Mouse (Mus musculus): ENCODE results near the gene Gramd4. TPM values are rescaled to one million over a fixed set of nuclear protein-coding genes. Genes with fewer than 3 reads are reported as not detected.

Gene Gramd4
- polyA plus RNA-seq, 1 experiment from 2014 or later = 32.5 TPM

DNA sequence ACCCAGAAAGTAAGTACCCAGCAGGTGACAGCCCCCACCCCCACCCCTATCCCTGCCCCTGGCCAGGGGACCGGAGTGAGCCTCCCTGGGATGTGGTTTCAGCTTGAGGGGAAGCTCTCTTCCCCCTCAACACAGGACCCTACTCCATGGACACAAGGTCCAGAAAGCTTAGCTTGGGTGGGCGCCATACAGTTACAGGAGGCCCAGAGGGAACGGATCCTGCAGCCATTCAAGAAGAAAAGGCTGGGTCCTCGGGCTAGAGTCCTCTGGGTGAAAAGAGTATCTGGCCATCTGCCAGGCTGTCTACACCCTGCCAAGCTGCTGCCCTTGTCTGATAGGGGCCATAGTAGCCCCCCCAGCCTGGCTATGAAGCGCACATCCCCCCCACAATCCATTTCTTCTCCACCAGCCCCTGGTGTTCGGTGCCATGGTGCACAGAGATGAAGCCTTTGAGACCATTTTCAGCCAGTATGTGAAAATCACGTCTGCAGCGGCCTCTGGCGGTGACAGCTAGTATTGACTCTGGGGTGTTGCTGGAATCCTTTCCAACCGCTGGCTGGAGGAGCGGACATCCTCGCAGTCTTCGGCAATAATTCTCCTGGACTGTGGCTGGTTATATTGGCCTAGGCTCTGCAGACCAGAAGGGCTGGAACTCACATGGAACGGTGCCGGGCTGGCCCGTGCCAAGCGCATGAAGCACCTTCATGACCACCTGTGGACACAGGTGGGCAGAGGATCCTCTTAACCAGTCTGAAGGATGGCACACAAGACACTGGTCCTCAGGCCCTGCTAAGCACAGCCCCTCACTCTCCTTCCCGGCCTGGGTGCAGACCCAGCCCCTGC lies 77.7 kb downstream of the Gramd4 start:
- Histone ChIP-seq H3K27me3 (no peaks in the 10 kb centered on the region), H3K27ac (replicated peaks) (peak overlapping the region; percentile 69)

DNA sequence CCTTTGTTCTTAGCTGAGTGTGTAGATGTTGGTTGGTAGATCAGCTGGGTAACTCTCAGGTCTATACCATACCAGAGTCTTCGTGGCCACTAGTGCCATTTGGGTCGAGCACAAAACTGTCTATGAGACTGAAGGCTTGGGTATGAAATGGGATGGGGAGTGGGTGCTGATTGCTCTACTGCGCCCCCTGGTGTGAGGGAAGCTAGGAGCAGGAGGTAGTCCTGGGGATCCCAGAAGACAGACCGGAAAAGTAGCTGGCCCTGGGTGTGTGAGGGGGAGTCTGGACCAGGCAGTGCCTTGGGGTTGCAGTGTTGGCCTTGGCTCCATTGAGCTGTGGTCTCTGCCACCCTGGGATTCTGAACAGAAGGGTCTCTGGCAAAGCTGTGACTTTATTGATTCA lies 80.1 kb downstream of the Gramd4 start:
- H3K9ac ChIP-seq = no peak overlapping the region
- peaks cover 12% of the 10 kb centered on the region for H3K4me1 ChIP-seq (replicated peaks)
- no peak overlapping the region for H3K27ac ChIP-seq (replicated peaks)
- H3K4me3 ChIP-seq = no peak overlapping the region
- H3K36me3 ChIP-seq = peaks cover 69% of the 10 kb centered on the region
- no peaks in the 10 kb centered on the region for H3K9me3 ChIP-seq
- no peaks in the 10 kb centered on the region for H3K27me3 ChIP-seq
- H3K4me2 ChIP-seq = no peak overlapping the region
- 71% methylated on average over 4 of the region's 4 CpGs for WGBS
- ATAC-seq (ENCODE audit: low read depth) = no peak

More for the DNA sequence above, 77.7 kb downstream of the Gramd4 start:
- Histone ChIP-seq H3K9ac (peak overlapping the region; percentile 31; the same call in 1 of the 2 replicates), H3K4me1 (replicated peaks) (peaks cover 12% of the 10 kb centered on the region), H3K4me2 (no peak overlapping the region), H3K4me3 (no peak overlapping the region), H3K9me3 (no peaks in the 10 kb centered on the region), H3K36me3 (peaks cover 70% of the 10 kb centered on the region)
- 40% methylated on average over 18 of the region's 18 CpGs for WGBS
- peak; percentile 41 for ATAC-seq (ENCODE audit: low read depth)

DNA sequence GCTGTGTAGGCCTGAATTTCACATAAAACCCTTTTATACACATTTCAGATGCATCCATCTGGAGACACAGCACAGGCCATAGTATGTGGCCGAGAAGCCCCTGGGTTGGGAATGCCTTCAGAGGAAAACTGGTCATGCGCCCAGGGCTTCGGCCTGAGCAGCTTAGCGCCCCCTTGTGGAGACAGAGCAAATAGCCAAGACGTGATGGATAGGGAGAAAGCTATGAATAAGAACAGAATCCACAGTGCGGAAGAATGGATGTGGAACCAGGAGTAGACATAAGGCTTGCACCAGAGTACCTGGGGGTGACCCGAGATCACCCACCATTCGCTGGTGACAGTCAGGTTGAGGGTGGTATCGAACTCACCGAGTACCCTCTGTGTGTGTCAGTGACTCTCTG lies 82.8 kb downstream of the Gramd4 start:
- H3K4me1 ChIP-seq (replicated peaks) = peaks cover 3% of the 10 kb centered on the region
- peak; percentile 49; the same call in 1 of the 2 replicates for ATAC-seq (ENCODE audit: low read depth)
- H3K9me3 ChIP-seq = no peaks in the 10 kb centered on the region
- H3K36me3 ChIP-seq = peaks cover 71% of the 10 kb centered on the region
- H3K9ac ChIP-seq = 0 out of 2 replicates have a peak overlapping the region, but pooled peaks have one; percentile 31
- no peak overlapping the region for H3K4me3 ChIP-seq
- WGBS = 31% methylated on average over 10 of the region's 10 CpGs
- H3K27ac ChIP-seq (replicated peaks) = peak overlapping the region; percentile 64
- no peak overlapping the region for H3K4me2 ChIP-seq
- no peaks in the 10 kb centered on the region for H3K27me3 ChIP-seq

DNA sequence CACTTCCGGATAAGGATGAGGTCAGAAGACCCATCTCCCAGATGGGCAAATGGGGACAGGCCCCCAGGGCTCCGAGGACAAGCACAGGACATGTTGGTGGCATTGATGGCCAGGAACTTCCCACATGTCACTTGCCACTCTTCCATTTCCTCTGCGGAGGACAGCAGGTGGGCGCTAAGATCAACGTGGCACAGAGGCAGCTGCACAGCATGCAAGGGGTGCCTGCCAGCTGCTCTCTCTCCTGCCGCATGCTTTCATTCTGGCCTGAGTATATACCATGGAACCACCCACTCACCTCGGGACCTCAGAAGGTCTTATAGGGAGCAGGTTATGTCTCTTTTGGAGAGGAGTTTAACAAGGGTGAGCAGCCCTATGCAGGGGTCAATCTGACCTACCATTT lies 87.1 kb downstream of the Gramd4 start:
- H3K27me3 ChIP-seq = no peaks in the 10 kb centered on the region
- H3K4me3 ChIP-seq = no peak overlapping the region
- no peaks in the 10 kb centered on the region for H3K9me3 ChIP-seq
- H3K4me2 ChIP-seq = no peak overlapping the region
- H3K36me3 ChIP-seq = peaks cover 91% of the 10 kb centered on the region
- no peak for ATAC-seq (ENCODE audit: low read depth)
- no peak overlapping the region for H3K9ac ChIP-seq
- 77% methylated on average over 7 of the region's 7 CpGs for WGBS
- H3K4me1 ChIP-seq (replicated peaks) = no peaks in the 10 kb centered on the region; the same call in none of the 2 replicates
- no peak overlapping the region for H3K27ac ChIP-seq (replicated peaks)

DNA sequence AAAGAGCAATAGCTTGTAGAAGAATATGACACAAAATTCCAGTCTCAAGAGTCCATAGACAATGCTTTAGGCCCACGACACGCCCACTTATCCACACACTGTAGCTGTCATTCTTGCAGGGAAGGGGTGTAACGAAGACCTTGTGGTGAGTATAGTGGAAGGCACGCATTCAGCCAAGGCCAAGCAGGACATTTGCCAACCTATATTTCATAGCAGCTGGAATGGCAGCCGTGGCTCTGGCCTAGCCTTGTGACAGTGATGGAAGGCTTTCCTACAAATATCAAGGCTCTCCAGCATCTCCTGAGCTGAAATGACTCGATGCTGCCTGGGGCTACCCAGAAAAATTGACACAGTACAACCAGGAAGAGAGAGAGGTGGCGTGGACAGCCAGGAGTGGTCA lies 87.6 kb downstream of the Gramd4 start:
- peaks cover 90% of the 10 kb centered on the region for H3K36me3 ChIP-seq
- H3K9ac ChIP-seq = no peak overlapping the region
- H3K4me2 ChIP-seq = no peak overlapping the region
- no peak overlapping the region for H3K4me3 ChIP-seq
- no peak overlapping the region for H3K27ac ChIP-seq (replicated peaks)
- H3K4me1 ChIP-seq (replicated peaks) = no peaks in the 10 kb centered on the region; the same call in 1 of the 2 replicates
- H3K9me3 ChIP-seq = no peaks in the 10 kb centered on the region
- no peak for ATAC-seq (ENCODE audit: low read depth)
- WGBS = 84% methylated on average over 7 of the region's 7 CpGs
- no peaks in the 10 kb centered on the region for H3K27me3 ChIP-seq

DNA sequence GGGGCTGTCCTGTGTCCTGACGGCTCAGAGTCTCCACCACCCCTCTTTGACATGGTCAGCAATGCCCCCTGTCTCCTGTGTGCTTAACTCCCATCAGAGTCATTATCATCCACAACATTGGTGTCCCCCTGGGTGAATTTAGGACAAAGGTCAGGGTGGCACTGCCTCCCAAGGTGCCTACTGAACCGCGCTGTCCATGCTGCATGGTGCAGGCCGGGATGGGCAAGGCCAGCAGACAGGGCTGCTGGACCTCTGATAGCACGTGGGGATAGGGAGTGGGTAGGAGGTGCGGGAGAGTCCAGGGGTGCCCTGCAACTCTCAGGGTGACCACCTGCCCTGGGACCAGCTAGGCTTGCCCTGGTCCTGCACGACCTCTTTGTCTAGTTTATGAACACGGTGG lies 89.4 kb downstream of the Gramd4 start:
- Histone ChIP-seq H3K4me2 (no peak overlapping the region), H3K9ac (no peak overlapping the region), H3K4me3 (no peak overlapping the region), H3K27me3 (no peaks in the 10 kb centered on the region), H3K27ac (replicated peaks) (no peak overlapping the region), H3K9me3 (no peaks in the 10 kb centered on the region), H3K36me3 (peaks cover 87% of the 10 kb centered on the region), H3K4me1 (replicated peaks) (no peaks in the 10 kb centered on the region)
- no peak for ATAC-seq (ENCODE audit: low read depth)
- 87% methylated on average over 8 of the region's 8 CpGs for WGBS

DNA sequence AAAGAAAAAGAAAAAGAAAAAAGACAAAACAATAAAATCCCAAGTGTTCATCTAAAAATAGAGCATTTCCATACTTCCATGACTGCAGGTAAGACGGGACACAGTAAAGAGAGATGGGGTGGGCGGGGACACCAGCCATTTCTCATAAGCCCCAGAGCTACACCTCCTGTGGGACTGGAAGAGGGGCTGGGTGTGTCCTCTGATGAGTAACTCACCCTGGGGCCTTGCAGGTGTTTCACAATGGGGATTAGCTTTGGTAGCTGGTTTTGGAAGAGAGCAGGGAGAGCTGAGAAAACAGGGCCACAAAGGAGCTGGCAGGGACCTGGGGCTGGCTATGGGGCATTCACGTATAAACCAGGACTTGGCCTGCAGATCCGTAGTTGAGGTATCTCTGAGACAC lies 93.1 kb downstream of the Gramd4 start:
- H3K4me2 ChIP-seq = no peak overlapping the region
- H3K9me3 ChIP-seq = no peaks in the 10 kb centered on the region
- H3K9ac ChIP-seq = no peak overlapping the region
- H3K4me1 ChIP-seq (replicated peaks) = no peaks in the 10 kb centered on the region
- H3K36me3 ChIP-seq = peaks cover 72% of the 10 kb centered on the region
- WGBS = 90% methylated on average over 4 of the region's 4 CpGs
- H3K4me3 ChIP-seq = no peak overlapping the region
- no peaks in the 10 kb centered on the region for H3K27me3 ChIP-seq
- H3K27ac ChIP-seq (replicated peaks) = no peak overlapping the region
- ATAC-seq (ENCODE audit: low read depth) = no peak

DNA sequence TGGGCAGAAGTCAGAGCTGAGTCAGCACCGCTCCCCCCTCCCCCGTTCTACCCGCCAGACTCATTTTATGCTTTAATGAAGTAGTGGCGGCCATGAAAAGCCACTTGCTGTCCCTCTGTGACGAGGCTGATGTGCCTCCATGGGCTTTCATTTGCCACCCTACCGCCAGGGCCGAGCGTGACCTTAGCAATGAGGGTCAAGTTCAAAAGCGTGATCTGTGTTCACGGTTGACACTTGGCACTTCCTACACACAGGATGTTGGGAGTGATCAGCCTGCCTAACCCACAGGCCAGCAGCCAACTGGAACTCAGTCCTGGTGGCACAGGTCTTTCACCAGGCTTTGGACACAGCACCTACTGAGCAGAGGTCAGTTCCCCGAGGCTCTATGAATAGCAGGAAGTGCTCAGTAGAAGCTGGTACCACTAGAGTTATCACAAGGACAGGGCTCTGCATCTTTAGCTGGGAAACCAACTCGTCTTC lies 96.0 kb downstream of the Gramd4 start:
- Histone ChIP-seq H3K4me2 (no peak overlapping the region), H3K27ac (replicated peaks) (no peak overlapping the region), H3K9ac (no peak overlapping the region), H3K4me1 (replicated peaks) (no peaks in the 10 kb centered on the region), H3K9me3 (no peaks in the 10 kb centered on the region), H3K27me3 (no peaks in the 10 kb centered on the region), H3K4me3 (no peak overlapping the region), H3K36me3 (peaks cover 58% of the 10 kb centered on the region)
- ATAC-seq (ENCODE audit: low read depth) = no peak
- 70% methylated on average over 12 of the region's 12 CpGs for WGBS

DNA sequence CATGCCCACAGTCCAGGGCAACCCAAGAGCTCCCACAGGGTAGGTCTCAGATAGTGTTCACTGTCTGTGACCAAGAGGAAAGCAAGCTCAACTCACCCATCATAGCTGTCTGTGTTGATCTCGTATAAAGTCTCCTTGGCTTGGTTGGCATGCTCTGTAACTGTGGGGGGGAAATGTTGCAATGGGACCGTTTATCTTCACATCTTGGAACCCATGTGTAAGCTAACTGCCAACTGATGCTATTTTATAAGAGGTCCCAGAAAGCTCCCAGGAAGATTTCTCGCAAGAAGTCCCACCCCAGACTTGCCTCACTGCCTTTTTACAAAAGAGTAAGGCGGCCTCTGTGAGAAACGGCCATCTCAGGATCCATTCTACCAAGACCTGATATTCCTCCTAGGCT lies 99.0 kb downstream of the Gramd4 start:
- Histone ChIP-seq H3K4me3 (no peak overlapping the region), H3K4me2 (no peak overlapping the region), H3K36me3 (peaks cover 39% of the 10 kb centered on the region), H3K4me1 (replicated peaks) (no peaks in the 10 kb centered on the region), H3K27me3 (no peaks in the 10 kb centered on the region), H3K9me3 (no peaks in the 10 kb centered on the region), H3K9ac (no peak overlapping the region), H3K27ac (replicated peaks) (no peak overlapping the region)
- ATAC-seq (ENCODE audit: low read depth) = no peak
- WGBS = 79% methylated on average over 5 of the region's 5 CpGs

DNA sequence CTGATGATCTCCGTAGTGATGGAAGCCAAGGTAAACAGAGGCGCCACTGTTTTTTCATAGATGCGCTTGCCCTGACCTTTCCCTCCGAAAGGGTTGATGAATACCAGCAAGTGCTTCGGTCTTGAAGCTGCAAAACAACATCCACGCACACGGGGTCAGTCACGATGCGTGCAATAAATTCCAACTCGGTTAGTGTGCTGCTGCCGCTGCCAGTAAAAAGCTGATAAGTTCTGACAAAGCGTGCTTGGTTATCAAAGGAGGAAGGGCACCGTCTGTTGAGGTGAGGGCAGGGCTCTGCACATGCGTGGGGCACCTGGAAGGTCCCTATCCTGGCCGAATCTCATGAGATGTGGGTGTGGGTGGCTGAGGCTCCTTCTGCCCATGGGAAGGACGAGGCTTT lies 101.6 kb downstream of the Gramd4 start:
- Histone ChIP-seq H3K4me3 (no peak overlapping the region), H3K36me3 (peaks cover 51% of the 10 kb centered on the region), H3K9ac (no peak overlapping the region), H3K27ac (replicated peaks) (no peak overlapping the region), H3K4me1 (replicated peaks) (no peaks in the 10 kb centered on the region), H3K9me3 (no peaks in the 10 kb centered on the region), H3K27me3 (no peaks in the 10 kb centered on the region), H3K4me2 (no peak overlapping the region)
- ATAC-seq (ENCODE audit: low read depth) = no peak
- 82% methylated on average over 16 of the region's 16 CpGs for WGBS

DNA sequence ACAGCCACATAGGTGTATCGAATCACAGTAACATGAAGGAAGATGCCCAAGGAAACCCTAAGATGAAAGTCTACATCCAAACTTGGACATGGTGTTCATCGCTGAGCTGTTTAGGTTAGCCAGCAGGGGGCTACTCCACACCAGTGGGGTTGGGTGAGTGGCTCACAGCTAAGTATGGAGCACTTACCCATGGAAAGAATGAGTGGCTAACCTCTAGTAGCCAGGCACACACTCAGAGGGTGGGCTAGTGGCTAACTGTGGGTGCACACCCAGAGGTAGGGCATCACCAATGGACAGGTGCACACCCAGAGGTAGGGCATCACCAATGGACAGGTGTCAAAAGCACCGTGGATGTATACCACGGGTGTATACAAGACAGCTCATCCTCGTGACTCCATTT lies 102.2 kb downstream of the Gramd4 start:
- no peak overlapping the region for H3K27ac ChIP-seq (replicated peaks)
- no peak for ATAC-seq (ENCODE audit: low read depth)
- H3K9me3 ChIP-seq = no peaks in the 10 kb centered on the region
- WGBS = 92% methylated on average over 5 of the region's 5 CpGs
- H3K27me3 ChIP-seq = no peaks in the 10 kb centered on the region
- no peak overlapping the region for H3K4me2 ChIP-seq
- H3K36me3 ChIP-seq = peaks cover 50% of the 10 kb centered on the region
- H3K4me1 ChIP-seq (replicated peaks) = no peaks in the 10 kb centered on the region; the same call in 1 of the 2 replicates
- H3K4me3 ChIP-seq = no peak overlapping the region
- H3K9ac ChIP-seq = no peak overlapping the region

DNA sequence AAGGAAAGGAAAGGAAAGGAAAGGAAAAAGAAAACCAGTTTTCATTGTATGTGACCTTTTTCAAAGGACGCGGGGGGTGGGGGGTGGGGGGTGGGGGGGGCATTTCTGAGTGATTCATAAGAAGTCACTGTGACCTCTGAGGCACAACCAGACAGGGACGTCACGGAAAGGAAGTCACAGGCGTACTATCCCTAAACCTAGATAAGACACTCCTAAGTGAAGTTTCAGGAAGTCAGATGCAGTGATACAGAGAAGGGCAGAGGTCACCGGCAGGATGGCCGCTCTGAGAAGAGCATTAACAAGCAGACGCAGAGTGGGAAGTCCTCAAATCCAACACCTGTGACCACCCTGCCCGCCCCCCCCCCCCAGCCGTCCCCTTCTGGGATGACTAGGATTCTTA lies 103.4 kb downstream of the Gramd4 start:
- Histone ChIP-seq H3K27ac (replicated peaks) (no peak overlapping the region), H3K36me3 (peaks cover 49% of the 10 kb centered on the region), H3K27me3 (no peaks in the 10 kb centered on the region), H3K4me2 (no peak overlapping the region), H3K4me3 (no peak overlapping the region), H3K4me1 (replicated peaks) (no peaks in the 10 kb centered on the region; the same call in 1 of the 2 replicates), H3K9me3 (no peaks in the 10 kb centered on the region), H3K9ac (no peak overlapping the region)
- no peak for ATAC-seq (ENCODE audit: low read depth)
- WGBS = 87% methylated on average over 10 of the region's 10 CpGs
